Mouse (Mus musculus) MEL (cell line): Measurements from ENCODE around the gene Crlf3. TPM values are rescaled to one million over a fixed set of nuclear protein-coding genes. Genes with fewer than 3 reads are reported as not detected.

Experiments
- DNase-seq: peaks from one replicate; pipeline ENCODE4 v3.0.0; 2011; ENCODE audit warnings: low read depth, low spot score
- H3K27ac ChIP-seq: 2 replicates; pipeline ENCODE4 v1.5.1; 2012; ENCODE audit warnings: low read depth, mild to moderate bottlenecking, control low read depth, low read length, moderate library complexity; ENCODE audit not compliant: control insufficient read depth
- H3K27me3 ChIP-seq, 2 experiments: fragments of 150-350 bp in 1 of 2; sonication (generic) in 1 of 2; 2 replicates each; pipeline ENCODE4 v1.6.1; 2012; ENCODE audit warnings: low read length in 2 of 2, mild to moderate bottlenecking in 2 of 2, improper control_type of control experiment in 1 of 2, moderate library complexity in 1 of 2; ENCODE audit not compliant: insufficient read depth in 2 of 2, control insufficient read depth in 1 of 2
- H3K36me3 ChIP-seq, 2 experiments: 2 replicates each; pipeline ENCODE4 v1.6.1; 2012 to 2014; ENCODE audit warnings: low read length in 2 of 2, improper control_type of control experiment in 1 of 2, inconsistent platforms in 1 of 2, mild to moderate bottlenecking in 1 of 2; ENCODE audit not compliant: insufficient read depth in 2 of 2, control insufficient read depth in 1 of 2
- H3K4me1 ChIP-seq, 2 experiments: fragments of 150-350 bp in 1 of 2; sonication (generic) in 1 of 2; 2 replicates each; pipeline ENCODE4 v1.6.1; 2012; ENCODE audit warnings: low read length in 2 of 2, improper control_type of control experiment in 1 of 2, mild to moderate bottlenecking in 1 of 2; ENCODE audit not compliant: insufficient read depth in 2 of 2, control insufficient read depth in 1 of 2
- H3K4me3 ChIP-seq, 2 experiments: fragments of 150-350 bp in 1 of 2; sonication (generic) in 1 of 2; 2 replicates each; pipeline ENCODE4 v1.5.1; 2012; ENCODE audit warnings: low read depth in 2 of 2, low read length in 2 of 2, mild to moderate bottlenecking in 2 of 2, moderate library complexity in 2 of 2, control low read depth in 1 of 2, improper control_type of control experiment in 1 of 2; ENCODE audit not compliant: control insufficient read depth in 1 of 2, insufficient read depth in 1 of 2
- H3K79me2 ChIP-seq: 2 replicates; pipeline ENCODE4 v1.6.1; 2012; ENCODE audit warnings: mild to moderate bottlenecking, low read length, moderate library complexity; ENCODE audit not compliant: control insufficient read depth, poor library complexity, insufficient read depth
- H3K9ac ChIP-seq: 2 replicates; pipeline ENCODE4 v1.6.1; 2012; ENCODE audit warnings: low read depth, mild to moderate bottlenecking, control low read depth, low read length, moderate library complexity; ENCODE audit not compliant: control insufficient read depth, poor library complexity, severe bottlenecking
- H3K9me3 ChIP-seq: fragments of 150-350 bp; sonication (generic); replicated peaks from 2 replicates; pipeline ENCODE4 v1.6.1; 2012; ENCODE audit warnings: mild to moderate bottlenecking, low read length, improper control_type of control experiment, moderate library complexity; ENCODE audit not compliant: insufficient read depth
- BHLHE40 ChIP-seq: IDR thresholded peaks from 2 replicates; pipeline ENCODE4 v1.6.1; 2012; ENCODE audit warnings: low read depth, mild to moderate bottlenecking, inconsistent platforms, low read length, improper control_type of control experiment, borderline replicate concordance
- CHD1 ChIP-seq: IDR thresholded peaks from 2 replicates; pipeline ENCODE4 v1.6.1; 2012; ENCODE audit warnings: low read depth, mild to moderate bottlenecking, inconsistent platforms, low read length, improper control_type of control experiment
- CHD2 ChIP-seq: IDR thresholded peaks from 2 replicates; pipeline ENCODE4 v1.6.1; 2011; ENCODE audit warnings: low read length, improper control_type of control experiment
- CTCF ChIP-seq, 3 experiments: IDR thresholded peaks in 2 of 3; conservative IDR thresholded peaks in 1 of 3; 2 replicates each; pipeline ENCODE4 v1.5.1; 2011 to 2012; ENCODE audit warnings: low read length in 3 of 3, low read depth in 2 of 3, mild to moderate bottlenecking in 2 of 3, improper control_type of control experiment in 1 of 3, inconsistent platforms in 1 of 3, mixed read lengths in 1 of 3, moderate library complexity in 1 of 3; ENCODE audit not compliant: control insufficient read depth in 1 of 3, insufficient read depth in 1 of 3, poor library complexity in 1 of 3, severe bottlenecking in 1 of 3
- ELF1 ChIP-seq: IDR thresholded peaks from 2 replicates; pipeline ENCODE4 v1.6.1; 2014; ENCODE audit warnings: low read depth, mild to moderate bottlenecking, inconsistent platforms, low read length, improper control_type of control experiment, moderate library complexity
- EP300 ChIP-seq, 2 experiments: IDR thresholded peaks; 2 replicates each; pipeline ENCODE4 v1.6.1; 2011; ENCODE audit warnings: improper control_type of control experiment in 2 of 2, low read length in 2 of 2, low read depth in 1 of 2, mild to moderate bottlenecking in 1 of 2
- ETS1 ChIP-seq: IDR thresholded peaks from 2 replicates; pipeline ENCODE4 v1.6.1; 2012; ENCODE audit warnings: low read depth, mild to moderate bottlenecking, inconsistent platforms, low read length, improper control_type of control experiment, moderate library complexity
- GABPA ChIP-seq: IDR thresholded peaks from 2 replicates; pipeline ENCODE4 v1.6.1; 2012; ENCODE audit warnings: low read depth, mild to moderate bottlenecking, inconsistent platforms, low read length, improper control_type of control experiment, moderate library complexity
- HCFC1 ChIP-seq: IDR thresholded peaks from 2 replicates; pipeline ENCODE4 v1.6.1; 2012; ENCODE audit warnings: low read depth, mild to moderate bottlenecking, inconsistent platforms, low read length, improper control_type of control experiment, moderate library complexity
- JUND ChIP-seq: IDR thresholded peaks from 2 replicates; pipeline ENCODE4 v1.6.1; 2011; ENCODE audit warnings: low read depth, mild to moderate bottlenecking, improper control_type of control experiment, low read length
- MAFK ChIP-seq: IDR thresholded peaks from 2 replicates; pipeline ENCODE4 v1.6.1; 2011; ENCODE audit warnings: low read depth, mild to moderate bottlenecking, low read length, improper control_type of control experiment, borderline replicate concordance
- MAZ ChIP-seq: IDR thresholded peaks from 2 replicates; pipeline ENCODE4 v1.6.1; 2012; ENCODE audit warnings: low read depth, mild to moderate bottlenecking, inconsistent platforms, low read length, improper control_type of control experiment
- MEF2A ChIP-seq: IDR thresholded peaks from 2 replicates; pipeline ENCODE4 v1.6.1; 2014; ENCODE audit warnings: low read depth, mild to moderate bottlenecking, inconsistent platforms, low read length, improper control_type of control experiment; ENCODE audit not compliant: poor library complexity, insufficient replicate concordance, severe bottlenecking; ENCODE audit errors: extremely low read depth
- MXI1 ChIP-seq: IDR thresholded peaks from 2 replicates; pipeline ENCODE4 v1.6.1; 2011; ENCODE audit warnings: mild to moderate bottlenecking, low read depth, low read length, improper control_type of control experiment
- MYC ChIP-seq: IDR thresholded peaks from 2 replicates; pipeline ENCODE4 v1.6.1; 2011; ENCODE audit warnings: low read depth, mild to moderate bottlenecking, low read length, improper control_type of control experiment, moderate library complexity
- NELFE ChIP-seq: IDR thresholded peaks from 2 replicates; pipeline ENCODE4 v1.6.1; 2011; ENCODE audit warnings: low read depth, low read length, improper control_type of control experiment
- POLR2A ChIP-seq, 2 experiments: IDR thresholded peaks; 2 replicates each; pipeline ENCODE4 v1.6.1; 2011 to 2012; ENCODE audit warnings: low read length in 2 of 2, mild to moderate bottlenecking in 2 of 2, control low read depth in 1 of 2, improper control_type of control experiment in 1 of 2, low read depth in 1 of 2, moderate library complexity in 1 of 2; ENCODE audit not compliant: control insufficient read depth in 1 of 2, insufficient read depth in 1 of 2, poor library complexity in 1 of 2
- POLR2AphosphoS2 ChIP-seq: IDR thresholded peaks from 2 replicates; pipeline ENCODE4 v1.6.1; 2011; ENCODE audit warnings: low read length, improper control_type of control experiment
- RAD21 ChIP-seq: IDR thresholded peaks from 2 replicates; pipeline ENCODE4 v1.6.1; 2011; ENCODE audit warnings: mild to moderate bottlenecking, low read depth, low read length, improper control_type of control experiment
- RCOR1 ChIP-seq: IDR thresholded peaks from 2 replicates; pipeline ENCODE4 v1.6.1; 2012; ENCODE audit warnings: low read depth, mild to moderate bottlenecking, inconsistent platforms, low read length, improper control_type of control experiment
- SIN3A ChIP-seq: IDR thresholded peaks from 2 replicates; pipeline ENCODE4 v1.6.1; 2012; ENCODE audit warnings: low read length, improper control_type of control experiment, inconsistent platforms
- SMC3 ChIP-seq: IDR thresholded peaks from 2 replicates; pipeline ENCODE4 v1.6.1; 2011; ENCODE audit warnings: low read depth, low read length, improper control_type of control experiment
- TAL1 ChIP-seq: IDR thresholded peaks from 2 replicates; pipeline ENCODE4 v1.6.1; 2012; ENCODE audit warnings: mild to moderate bottlenecking, inconsistent platforms, low read length, moderate library complexity, mixed read lengths
- TBP ChIP-seq: IDR thresholded peaks from 2 replicates; pipeline ENCODE4 v1.8.0; 2011; ENCODE audit warnings: low read depth, low read length, improper control_type of control experiment
- TCF12 ChIP-seq: IDR thresholded peaks from 2 replicates; pipeline ENCODE4 v1.6.1; 2014; ENCODE audit warnings: low read depth, mild to moderate bottlenecking, inconsistent platforms, low read length, improper control_type of control experiment, moderate library complexity
- UBTF ChIP-seq: IDR thresholded peaks from 2 replicates; pipeline ENCODE4 v1.6.1; 2012; ENCODE audit warnings: low read depth, mild to moderate bottlenecking, inconsistent platforms, low read length, improper control_type of control experiment, moderate library complexity, borderline replicate concordance; ENCODE audit not compliant: insufficient read depth
- USF2 ChIP-seq, 2 experiments: IDR thresholded peaks; 2 replicates each; pipeline ENCODE4 v1.6.1; 2011 to 2012; ENCODE audit warnings: improper control_type of control experiment in 2 of 2, low read length in 2 of 2, borderline replicate concordance in 1 of 2, inconsistent platforms in 1 of 2, low read depth in 1 of 2, mild to moderate bottlenecking in 1 of 2; ENCODE audit not compliant: insufficient read depth in 1 of 2
- ZC3H11A ChIP-seq: IDR thresholded peaks from 2 replicates; pipeline ENCODE4 v1.6.1; 2012; ENCODE audit warnings: low read depth, mild to moderate bottlenecking, inconsistent platforms, low read length, improper control_type of control experiment
- ZKSCAN1 ChIP-seq: IDR thresholded peaks from 2 replicates; pipeline ENCODE4 v1.6.1; 2012; ENCODE audit warnings: low read depth, mild to moderate bottlenecking, inconsistent platforms, low read length, improper control_type of control experiment, moderate library complexity
- ZMIZ1 ChIP-seq: IDR thresholded peaks from 2 replicates; pipeline ENCODE4 v1.6.1; 2012; ENCODE audit warnings: low read depth, mild to moderate bottlenecking, inconsistent platforms, low read length, improper control_type of control experiment, moderate library complexity
- polyA plus RNA-seq, 2 experiments: library from polyadenylated mRNA; stranded (reverse) in 1 of 2; unstranded in 1 of 2; fragments of >175 nt in 1 of 2; fragments of >200 nt in 1 of 2; gene quantifications; 2 replicates each; pipeline versions ENCODE4 v1.2.1 to v1.2.4; 2012; ENCODE audit warnings: low replicate concordance in 2 of 2, low read depth in 1 of 2; ENCODE audit not compliant: insufficient read length in 2 of 2, insufficient read depth in 1 of 2, missing spikeins in 1 of 2
- total RNA-seq: library from RNA; depleted of rRNA; stranded (reverse); fragments of 300-350 nt; gene quantifications from 2 replicates; pipeline ENCODE4 v1.2.3, GENCODE M21; 2012

Gene Crlf3
- total and polyA plus RNA-seq, 3 experiments, result 71.7 to 107 TPM; not detected in 1

DNA sequence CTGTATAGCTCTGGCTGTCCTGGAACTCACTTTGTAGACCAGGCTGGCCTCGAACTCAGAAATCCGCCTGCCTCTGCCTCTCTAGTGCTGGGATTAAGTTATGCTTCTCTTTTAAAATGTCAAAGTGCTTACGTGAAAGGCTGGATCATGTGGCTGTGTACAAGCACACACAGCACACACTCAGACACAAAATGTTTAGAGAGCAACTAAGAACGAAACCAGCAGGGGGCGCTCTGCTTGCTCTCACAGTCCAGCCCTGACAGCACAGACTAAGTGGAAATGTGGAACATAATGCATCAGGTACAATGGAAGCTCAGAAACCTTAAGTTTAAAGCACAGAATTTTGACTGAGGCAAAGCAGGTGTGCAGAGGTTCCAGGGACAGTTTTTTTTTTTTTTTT is 6.1 kb upstream of the Crlf3 start (continued):
- TF ChIP-seq RAD21 (peak; percentile 47), POLR2AphosphoS2 (no peak), TAL1 (no peak), MYC (peak; percentile 91), NELFE (no peak), ZC3H11A (no peak; the same call in 1 of the 2 replicates), EP300 (IDR thresholded peaks at IDR 0.05; ENCODE audit: low read depth in 1 of 2, low read length in 2 of 2) (no peak; a peak in 1 of 4 replicates), BHLHE40 (no peak), TBP (peak; percentile 70), SMC3 (peak; percentile 68), CHD1 (no peak), CHD2 (no peak), UBTF (no peak), MAZ (peak; percentile 63; the same call in 1 of the 2 replicates), MEF2A (no peak)

DNA sequence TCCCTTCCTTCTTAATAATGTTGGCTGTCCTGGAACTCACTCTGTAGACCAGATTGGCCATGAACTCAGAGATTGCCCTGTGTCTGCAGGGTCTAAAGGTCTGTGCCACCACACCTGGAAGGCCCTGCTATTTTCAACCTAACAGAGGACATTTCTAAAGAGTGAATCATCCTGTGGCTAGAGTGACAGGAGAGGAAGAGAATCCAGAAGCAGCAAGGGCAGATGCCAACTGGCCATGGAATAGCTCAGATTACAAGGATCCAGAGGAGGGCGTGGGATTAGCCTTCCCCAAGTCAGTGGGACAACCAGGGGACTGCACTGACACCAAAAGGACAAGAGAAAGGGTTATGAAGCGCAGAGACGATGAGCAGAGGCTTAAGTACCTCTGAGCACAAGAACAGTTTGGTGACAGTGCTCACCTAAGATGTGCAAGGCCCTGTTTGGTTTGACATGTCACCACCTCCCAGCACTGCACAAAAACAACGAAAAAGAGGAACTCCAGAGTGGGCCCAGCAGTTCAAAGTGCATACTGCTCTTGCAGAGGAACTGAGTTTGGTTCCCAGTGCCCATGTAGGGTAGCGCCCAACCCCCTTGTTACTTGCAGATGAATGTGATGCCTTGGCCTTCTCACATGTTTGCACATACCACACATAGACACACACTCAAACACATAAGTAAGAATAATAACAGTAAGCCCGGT is 4.7 kb upstream of the Crlf3 start:
- DNase-seq, result peak; percentile 93
- no peak for TF ChIP-seq NELFE
- no peak for TF ChIP-seq GABPA
- TF ChIP-seq ZMIZ1, result no peak
- no peak for TF ChIP-seq UBTF
- TF ChIP-seq EP300 (IDR thresholded peaks at IDR 0.05; ENCODE audit: low read depth in 1 of 2, low read length in 2 of 2), result peak; percentile 55 to 73
- no peak for TF ChIP-seq RAD21
- TF ChIP-seq MXI1, result peak; percentile 63
- TF ChIP-seq CTCF (IDR thresholded peaks at IDR 0.05 in 2 of 3, conservative IDR thresholded peaks at IDR 0.05 in 1 of 3; ENCODE audit: control insufficient read depth in 1 of 3, insufficient read depth in 1 of 3, low read depth in 2 of 3, low read length in 3 of 3, poor library complexity in 1 of 3, severe bottlenecking in 1 of 3), result no peak
- peak; percentile 56; the same call in 1 of the 2 replicates for TF ChIP-seq BHLHE40
- TF ChIP-seq ETS1, result peak; percentile 62; the same call in 1 of the 2 replicates
- TF ChIP-seq RCOR1, result peak; percentile 58; the same call in 1 of the 2 replicates
- no peak for TF ChIP-seq SMC3
- TF ChIP-seq MYC, result 0 out of 2 replicates have a peak, but pooled peaks have one; percentile 32
- TF ChIP-seq HCFC1, result peak; percentile 54; the same call in 1 of the 2 replicates
- TF ChIP-seq ZKSCAN1, result no peak; the same call in 1 of the 2 replicates
- TF ChIP-seq POLR2A (IDR thresholded peaks at IDR 0.05; ENCODE audit: control insufficient read depth in 1 of 2, insufficient read depth in 1 of 2, low read depth in 1 of 2, low read length in 2 of 2, poor library complexity in 1 of 2), result no peak
- peak; percentile 11; the same call in 1 of the 2 replicates for TF ChIP-seq CHD2
- peak; percentile 81 for TF ChIP-seq SIN3A
- no peak for TF ChIP-seq MAFK
- no peak for TF ChIP-seq USF2 (IDR thresholded peaks at IDR 0.05; ENCODE audit: borderline replicate concordance in 1 of 2, insufficient read depth in 1 of 2, low read depth in 1 of 2, low read length in 2 of 2)
- TF ChIP-seq ELF1, result peak; percentile 36; the same call in 1 of the 2 replicates
- 0 out of 2 replicates have a peak, but pooled peaks have one; percentile 41 for TF ChIP-seq JUND
- TF ChIP-seq TCF12, result no peak
- TF ChIP-seq MAZ, result no peak
- H3K27ac ChIP-seq, result peak overlapping the region; percentile 56
- peaks cover 20 to 28% of the 10 kb centered on the region in 2 experiments for H3K4me1 ChIP-seq
- no peaks in the 10 kb centered on the region for H3K27me3 ChIP-seq
- H3K9ac ChIP-seq, result no peak overlapping the region
- no peak overlapping the region for H3K4me3 ChIP-seq
- H3K79me2 ChIP-seq, result peaks cover 11% of the 10 kb centered on the region
- no peaks in the 10 kb centered on the region for H3K9me3 ChIP-seq
- H3K36me3 ChIP-seq, result peaks cover 0 to 34% of the 10 kb centered on the region in 2 experiments; a peak in 2 of 4 replicates
